Mouse (Mus musculus) G1E (cell line): ENCODE results near the gene Slc22a14. TPM values are rescaled to one million over a fixed set of nuclear protein-coding genes. Genes with fewer than 3 reads are reported as not detected.

Source experiments
- ATAC-seq: 2 replicates; pipeline ENCODE4 v1.8.0; 2016; ENCODE audit warnings: mild to moderate bottlenecking; ENCODE audit not compliant: insufficient number of reproducible peaks, poor library complexity, low FRiP score, severe bottlenecking; ENCODE audit errors: extremely low read depth
- DNase-seq: peaks from one replicate; pipeline ENCODE4 v3.0.0; 2012; ENCODE audit warnings: low spot score
- H3K27me3 ChIP-seq: 2 replicates; pipeline ENCODE4 v1.6.1; 2012; ENCODE audit warnings: mild to moderate bottlenecking, low read length, inconsistent platforms; ENCODE audit not compliant: insufficient read depth
- H3K36me3 ChIP-seq: replicated peaks from 2 replicates; pipeline ENCODE3; 2012; ENCODE audit warnings: mild to moderate bottlenecking, inconsistent platforms
- H3K4me1 ChIP-seq: 2 replicates; pipeline ENCODE4 v1.6.1; 2012; ENCODE audit warnings: low read depth, low read length, inconsistent platforms, mixed read lengths; ENCODE audit not compliant: insufficient read depth
- H3K4me3 ChIP-seq: 2 replicates; pipeline ENCODE4 v1.5.1; 2012; ENCODE audit warnings: low read depth, mild to moderate bottlenecking, inconsistent platforms, low read length, moderate library complexity, mixed read lengths
- H3K9me3 ChIP-seq: replicated peaks from 2 replicates; pipeline ENCODE4 v1.6.1; 2012; ENCODE audit warnings: inconsistent platforms
- CTCF ChIP-seq: IDR thresholded peaks from 2 replicates; pipeline ENCODE4 v1.5.1; 2012; ENCODE audit warnings: low read depth, low read length, inconsistent platforms, mixed read lengths
- GATA1 ChIP-seq: IDR thresholded peaks from 2 replicates; pipeline ENCODE4 v1.6.1; 2012; ENCODE audit warnings: borderline replicate concordance, low read length, inconsistent platforms, mixed read lengths
- GATA2 ChIP-seq: IDR thresholded peaks from 2 replicates; pipeline ENCODE4 v1.6.1; 2012; ENCODE audit warnings: low read depth, low read length, inconsistent platforms, borderline replicate concordance
- POLR2AphosphoS5 ChIP-seq: IDR thresholded peaks from 2 replicates; pipeline ENCODE4 v1.6.1; 2012; ENCODE audit warnings: low read depth, low read length, inconsistent platforms; ENCODE audit not compliant: insufficient replicate concordance
- TAL1 ChIP-seq: conservative IDR thresholded peaks from 2 replicates; pipeline ENCODE4 v1.6.1; 2012; ENCODE audit warnings: low read depth, low read length, inconsistent platforms, mixed read lengths
- polyA plus RNA-seq: library from polyadenylated mRNA; stranded (reverse); fragments of >175 nt; gene quantifications from 2 replicates; pipeline ENCODE4 v1.2.3, GENCODE M21; 2012
- total RNA-seq, 2 experiments: library from RNA; stranded (forward) in 1 of 2; stranded (reverse) in 1 of 2; fragments of 200-1000 nt in 1 of 2; fragments of >200 nt in 1 of 2; fragmentation: Nextera tagmentation in 1 of 2; gene quantifications; 2 replicates each; pipeline ENCODE4 v1.2.3; 2014 to 2017

Slc22a14 gene
- total and polyA plus RNA-seq, 3 experiments: not detected

DNA sequence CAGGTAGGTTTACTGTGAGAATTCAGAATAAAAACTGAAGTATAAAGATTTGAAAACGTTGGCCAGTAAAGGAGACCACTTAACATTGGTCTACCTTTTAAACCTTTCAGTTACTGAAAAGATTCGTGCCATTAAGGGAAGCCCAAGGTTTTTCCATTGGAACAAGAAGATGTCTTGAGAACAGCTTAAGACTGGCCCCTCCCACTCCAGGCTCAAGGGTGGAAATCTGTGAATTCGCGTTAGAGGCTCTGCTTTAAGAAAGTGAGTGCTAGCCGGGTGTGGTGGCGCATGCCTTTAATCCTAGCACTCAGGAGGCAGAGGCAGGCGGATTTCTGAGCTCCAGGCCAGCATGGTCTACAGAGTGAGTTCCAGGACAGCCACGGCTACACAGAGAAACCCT is 152.4 kb downstream of the Slc22a14 start:
- TF ChIP-seq GATA2 (no peak), TAL1 (no peak)
- Histone ChIP-seq H3K36me3 (no peaks in the 10 kb centered on the region), H3K4me1 (no peaks in the 10 kb centered on the region), H3K4me3 (no peak overlapping the region), H3K27me3 (no peaks in the 10 kb centered on the region), H3K9me3 (peaks cover 4% of the 10 kb centered on the region; the same call in 1 of the 2 replicates)
- DNase-seq (no peak), ATAC-seq (no peak)

DNA sequence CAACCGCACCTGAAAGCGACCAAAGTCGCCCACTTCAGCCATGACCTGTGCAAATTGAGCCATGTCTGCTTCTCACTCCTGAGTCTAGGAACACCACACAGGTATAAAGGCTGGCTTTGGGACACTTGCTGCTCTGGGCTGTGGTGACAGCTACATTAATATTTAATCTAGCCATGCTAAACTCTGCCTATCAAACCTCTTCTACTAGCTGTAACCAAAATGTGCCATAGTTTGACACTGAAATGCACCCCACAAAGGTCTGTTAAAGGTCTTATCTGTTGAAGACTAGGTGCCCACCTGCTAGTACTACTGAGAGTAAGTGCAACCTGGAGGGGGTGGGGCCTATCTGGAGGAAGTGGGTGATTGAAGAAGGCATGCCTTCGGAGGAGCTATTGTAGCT is 156.4 kb downstream of the Slc22a14 start, which contains the start of gene Slc22a13:
Gene Slc22a13, minus strand, starts transcription at position 101 of the 400 bp plus-strand sequence.
- no peak within 1 kb of the TSS for H3K4me3 ChIP-seq
- no peaks in the 10 kb centered on the region for H3K36me3 ChIP-seq
- H3K27me3 ChIP-seq: no peaks in the 10 kb centered on the region
- H3K9me3 ChIP-seq: peaks cover 22% of the 10 kb centered on the region
- ATAC-seq: no peak
- no peak for DNase-seq
- H3K4me1 ChIP-seq: no peaks in the 10 kb centered on the region
- no peak for TF ChIP-seq POLR2AphosphoS5
- no peak for TF ChIP-seq CTCF
- TF ChIP-seq GATA2: no peak
- TF ChIP-seq TAL1: no peak
- TF ChIP-seq GATA1: no peak

DNA sequence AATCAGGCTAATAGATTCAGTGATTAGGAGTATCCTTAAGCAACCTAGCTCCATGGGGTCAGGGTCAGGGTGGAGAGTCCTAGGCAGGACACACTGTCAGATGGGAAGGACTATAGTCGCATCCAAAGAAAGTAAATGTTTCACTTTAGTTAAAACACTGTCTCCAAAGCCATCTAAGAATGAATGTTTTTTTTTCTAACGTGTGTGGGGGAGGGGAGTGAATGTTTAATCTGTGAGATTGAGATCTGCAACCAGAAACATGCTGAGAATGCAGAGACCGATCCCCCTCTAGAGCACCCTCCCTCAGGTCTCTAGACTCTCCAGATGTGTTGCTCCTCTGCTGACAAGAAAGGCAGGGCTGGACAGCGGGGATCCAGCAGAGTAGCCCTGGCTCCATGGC is 158.2 kb downstream of the Slc22a14 start:
- Histone ChIP-seq H3K27me3 (no peaks in the 10 kb centered on the region), H3K4me1 (no peaks in the 10 kb centered on the region), H3K4me3 (no peak overlapping the region), H3K9me3 (peaks cover 28% of the 10 kb centered on the region), H3K36me3 (no peaks in the 10 kb centered on the region)
- DNase-seq (no peak), ATAC-seq (no peak)
- no peak for TF ChIP-seq POLR2AphosphoS5
- TF ChIP-seq GATA2: no peak
- TF ChIP-seq TAL1: no peak
- TF ChIP-seq CTCF: no peak
- TF ChIP-seq GATA1: no peak

DNA sequence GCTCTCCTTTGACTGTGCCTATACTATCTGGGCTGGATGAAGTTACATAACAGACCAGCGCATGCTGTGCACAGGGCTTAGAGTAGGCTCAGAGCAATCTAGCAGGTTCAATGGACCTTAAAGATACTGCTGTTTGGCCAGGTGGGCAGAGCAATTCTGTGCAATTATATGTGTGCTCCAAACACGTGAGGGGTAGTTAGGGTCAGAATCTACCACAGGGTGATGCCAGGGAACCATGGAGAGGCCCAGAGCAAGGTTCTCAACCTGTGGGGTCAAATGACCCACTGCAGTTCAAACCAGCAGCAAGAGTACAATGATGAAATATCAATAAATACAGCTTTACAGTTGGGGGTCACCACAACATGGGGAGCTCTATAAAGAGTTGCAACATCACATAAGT is 158.7 kb downstream of the Slc22a14 start:
- no peak overlapping the region for H3K4me3 ChIP-seq
- no peaks in the 10 kb centered on the region for H3K4me1 ChIP-seq
- peaks cover 29% of the 10 kb centered on the region for H3K9me3 ChIP-seq
- DNase-seq (no peak), ATAC-seq (no peak)
- no peaks in the 10 kb centered on the region for H3K36me3 ChIP-seq
- TF ChIP-seq GATA1 (no peak), TAL1 (no peak), POLR2AphosphoS5 (no peak), GATA2 (no peak), CTCF (no peak)
- no peaks in the 10 kb centered on the region for H3K27me3 ChIP-seq

DNA sequence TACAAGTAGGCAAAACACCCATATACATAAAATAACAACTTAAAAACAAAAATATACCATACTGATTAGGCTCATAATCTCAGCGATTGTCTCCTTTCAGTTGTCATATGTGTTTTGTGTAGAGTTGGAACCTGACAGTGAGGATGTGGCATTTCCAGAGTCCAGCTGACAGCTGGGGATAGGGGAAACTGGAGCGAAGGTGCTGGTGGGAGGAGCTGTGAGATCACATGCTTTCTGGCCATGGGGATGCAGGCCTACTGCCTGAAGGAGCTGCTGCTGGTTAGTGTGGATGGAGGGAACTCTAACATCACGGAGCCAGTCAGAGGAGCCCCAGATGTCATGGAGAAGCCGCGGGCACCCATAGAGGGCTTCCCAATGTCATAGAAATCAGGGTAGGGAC is 159.6 kb downstream of the Slc22a14 start:
- H3K27me3 ChIP-seq: no peaks in the 10 kb centered on the region
- no peak for TF ChIP-seq CTCF
- no peak overlapping the region for H3K4me3 ChIP-seq
- ATAC-seq: no peak
- no peaks in the 10 kb centered on the region for H3K4me1 ChIP-seq
- no peak for DNase-seq
- no peaks in the 10 kb centered on the region for H3K36me3 ChIP-seq
- H3K9me3 ChIP-seq: peaks cover 34% of the 10 kb centered on the region

DNA sequence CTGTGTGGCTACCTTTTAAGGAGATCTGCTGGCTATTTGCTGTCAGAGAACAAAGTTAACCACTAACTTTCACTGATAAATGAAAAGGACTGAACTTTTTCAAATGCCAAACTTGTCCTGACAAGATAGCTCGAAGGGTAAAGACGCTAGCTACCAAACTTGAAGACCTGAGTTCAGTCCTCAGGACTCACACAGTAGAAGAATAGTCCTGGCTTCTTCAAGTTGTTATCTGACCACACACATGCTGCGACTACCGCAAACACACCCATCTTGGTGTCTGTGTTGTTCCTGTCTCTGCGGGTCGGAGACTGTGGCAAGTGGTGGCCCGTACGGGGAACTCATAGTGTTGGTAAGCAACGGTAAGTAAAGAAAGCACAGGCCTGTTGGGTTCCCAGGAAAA is 161.7 kb downstream of the Slc22a14 start:
- H3K36me3 ChIP-seq: no peaks in the 10 kb centered on the region
- TF ChIP-seq POLR2AphosphoS5: no peak
- no peak for TF ChIP-seq TAL1
- no peak for TF ChIP-seq CTCF
- no peak for TF ChIP-seq GATA2
- no peak for TF ChIP-seq GATA1
- H3K9me3 ChIP-seq: peaks cover 49% of the 10 kb centered on the region
- no peak overlapping the region for H3K4me3 ChIP-seq
- H3K4me1 ChIP-seq: no peaks in the 10 kb centered on the region
- no peak for DNase-seq
- ATAC-seq: no peak
- H3K27me3 ChIP-seq: no peaks in the 10 kb centered on the region

DNA sequence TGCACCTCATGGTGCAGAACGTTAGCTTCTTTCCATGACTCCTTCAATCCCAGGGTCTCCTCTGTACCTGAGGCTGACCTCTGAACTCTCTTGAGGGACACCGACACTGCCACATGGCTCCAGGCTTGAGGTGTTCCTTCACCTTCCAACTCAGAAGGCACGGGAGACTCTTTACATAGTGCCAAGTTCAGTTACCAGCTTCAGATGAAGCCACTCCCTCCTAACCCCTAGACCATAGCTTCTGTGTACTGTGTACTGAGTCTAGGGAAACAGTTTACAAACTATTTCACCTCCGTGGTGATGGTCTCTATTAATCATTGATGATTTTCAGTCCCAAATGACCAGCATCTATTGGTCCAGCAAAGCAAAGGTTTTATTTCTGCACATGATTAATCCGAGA is 163.7 kb downstream of the Slc22a14 start:
- Histone ChIP-seq H3K27me3 (no peaks in the 10 kb centered on the region), H3K36me3 (no peaks in the 10 kb centered on the region), H3K4me1 (no peaks in the 10 kb centered on the region), H3K4me3 (no peak overlapping the region), H3K9me3 (peaks cover 57% of the 10 kb centered on the region)
- no peak for DNase-seq
- TF ChIP-seq POLR2AphosphoS5 (no peak), TAL1 (no peak), CTCF (no peak), GATA1 (no peak), GATA2 (no peak)
- no peak for ATAC-seq
